ENCODE assay signal across 31 mouse cellular contexts in the genomic region with DNA sequence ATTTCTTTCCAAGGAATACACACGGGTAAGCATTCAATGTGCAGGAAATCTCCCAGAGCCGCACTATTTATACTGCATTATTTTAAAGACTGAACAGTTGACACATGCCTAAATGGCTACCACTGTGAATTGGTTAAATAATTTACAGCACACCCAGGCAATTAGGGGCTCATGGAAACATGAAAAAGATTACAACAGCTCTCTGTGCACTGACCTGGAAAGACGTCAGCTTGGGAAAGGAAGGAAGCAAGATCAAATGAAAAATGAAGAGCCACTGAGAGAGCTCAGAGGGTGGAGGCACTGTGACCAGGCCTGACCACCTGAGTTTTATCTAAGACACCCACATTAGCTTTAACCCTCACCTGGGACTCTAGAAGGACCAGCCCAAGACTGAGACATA.
"Had no signal": no experiment of that assay in that cellular context is flagged by ENCODE, and none has a peak within 500 bp of the region (broad histone marks: within the 10 kb centered on the region; RNA-seq: fewer than 3 reads in every experiment).

No protein-coding gene starts in this region.

- H3K27ac ChIP-seq: limb, embryonic 10.5 days; limb, embryonic 12.5 days; limb, embryonic 13.5 days; limb, embryonic 15.5 days; liver, embryonic 12.5 days; liver, embryonic 13.5 days; liver, embryonic 14.5 days; liver, embryonic 15.5 days; lung, embryonic 15.5 days; macrophage; midbrain, embryonic 10.5 days; midbrain, embryonic 12.5 days; midbrain, embryonic 13.5 days; midbrain, embryonic 15.5 days had no signal

- H3K9ac ChIP-seq: limb, embryonic 12.5 days; limb, embryonic 13.5 days; limb, embryonic 15.5 days; liver, embryonic 12.5 days; liver, embryonic 13.5 days; liver, embryonic 14.5 days; liver, embryonic 15.5 days; liver, postnatal 0 days; lung, embryonic 14.5 days; lung, embryonic 15.5 days; midbrain, embryonic 12.5 days; midbrain, embryonic 13.5 days; midbrain, embryonic 15.5 days had no signal

- H3K27me3 ChIP-seq: limb, embryonic 12.5 days; limb, embryonic 13.5 days; limb, embryonic 15.5 days; liver, embryonic 12.5 days; liver, embryonic 13.5 days; liver, embryonic 15.5 days; lung, embryonic 15.5 days; midbrain, embryonic 12.5 days; midbrain, embryonic 13.5 days; midbrain, embryonic 15.5 days had no signal

- H3K4me3 ChIP-seq: limb, embryonic 10.5 days; limb, embryonic 12.5 days; limb, embryonic 13.5 days; limb, embryonic 15.5 days; liver, embryonic 12.5 days; liver, embryonic 13.5 days; liver, embryonic 15.5 days; lung, embryonic 15.5 days; megakaryocyte, embryonic 14.5 days; midbrain, embryonic 10.5 days; midbrain, embryonic 12.5 days; midbrain, embryonic 13.5 days; midbrain, embryonic 15.5 days; myocyte had no signal

- H3K4me2 ChIP-seq: limb, embryonic 12.5 days; limb, embryonic 13.5 days; limb, embryonic 15.5 days; liver, embryonic 11.5 days; liver, embryonic 12.5 days; liver, embryonic 13.5 days; liver, embryonic 15.5 days; lung, embryonic 14.5 days; lung, embryonic 15.5 days; midbrain, embryonic 11.5 days; midbrain, embryonic 12.5 days; midbrain, embryonic 13.5 days; midbrain, embryonic 15.5 days had no signal

- H3K9me3 ChIP-seq: limb, embryonic 10.5 days; limb, embryonic 12.5 days; limb, embryonic 13.5 days; limb, embryonic 15.5 days; liver, embryonic 12.5 days; liver, embryonic 13.5 days; liver, embryonic 15.5 days; lung, embryonic 15.5 days; midbrain, embryonic 10.5 days; midbrain, embryonic 12.5 days; midbrain, embryonic 13.5 days; midbrain, embryonic 15.5 days had no signal

- H3K36me3 ChIP-seq: limb, embryonic 10.5 days; limb, embryonic 12.5 days; limb, embryonic 13.5 days; limb, embryonic 15.5 days; liver, embryonic 12.5 days; liver, embryonic 13.5 days; liver, embryonic 15.5 days; lung, embryonic 15.5 days; midbrain, embryonic 10.5 days; midbrain, embryonic 12.5 days; midbrain, embryonic 13.5 days; midbrain, embryonic 15.5 days had no signal

- H3K4me1 ChIP-seq: limb, embryonic 10.5 days; limb, embryonic 12.5 days; limb, embryonic 13.5 days; limb, embryonic 15.5 days; liver, embryonic 12.5 days; liver, embryonic 13.5 days; liver, embryonic 15.5 days; megakaryocyte, embryonic 14.5 days; midbrain, embryonic 10.5 days; midbrain, embryonic 12.5 days; midbrain, embryonic 13.5 days; midbrain, embryonic 15.5 days had no signal

- DNase-seq: left cerebral cortex, postnatal 4 days; liver; liver, embryonic 13.5 days; liver, postnatal 0 days; lung, adult 18-20 months; lung, adult 2 months; lung, embryonic 14.5 days; lung, postnatal 10 days; lung, postnatal 14 days; lung, postnatal 36 days; lung, postnatal 4 days; midbrain, embryonic 14.5 days had no signal

- ATAC-seq: liver, embryonic 12.5 days; liver, postnatal 0 days; lung, postnatal 0 days; midbrain, embryonic 13.5 days; midbrain, embryonic 15.5 days; midbrain, embryonic 16.5 days had no signal
